Mouse (Mus musculus) intestine, embryonic 16.5 days (tissue): Measurements from ENCODE around the gene Akap7. TPM values are rescaled to one million over a fixed set of nuclear protein-coding genes. Genes with fewer than 3 reads are reported as not detected.

Source experiments
- ATAC-seq: fragments of 200-750 bp; cut with Nextera tagmentation; 2 replicates; pipeline ENCODE4 v1.8.0; 2017; ENCODE audit warnings: moderate TSS enrichment, moderate library complexity
- H3K27ac ChIP-seq: fragments of 300-500 bp; sonication (generic); 2 replicates; pipeline ENCODE4 v1.5.1; 2014; ENCODE audit warnings: mild to moderate bottlenecking, low read length
- H3K27me3 ChIP-seq: fragments of 300-500 bp; sonication (generic); replicated peaks from 2 replicates; pipeline ENCODE4 v1.6.1; 2014; ENCODE audit warnings: low read length, control low read depth, mixed read lengths; ENCODE audit not compliant: control insufficient read depth, insufficient read depth
- H3K36me3 ChIP-seq: fragments of 300-500 bp; sonication (generic); 2 replicates; pipeline ENCODE4 v1.6.1; 2014; ENCODE audit warnings: low read length, control low read depth; ENCODE audit not compliant: control insufficient read depth, insufficient read depth
- H3K4me1 ChIP-seq: fragments of 300-500 bp; sonication (generic); 2 replicates; pipeline ENCODE4 v1.6.1; 2014; ENCODE audit warnings: low read length, control low read depth, mixed read lengths; ENCODE audit not compliant: control insufficient read depth, insufficient read depth
- H3K4me2 ChIP-seq: fragments of 300-500 bp; sonication (generic); 2 replicates; pipeline ENCODE4 v1.6.1; 2014; ENCODE audit warnings: low read depth, low read length, control low read depth
- H3K4me3 ChIP-seq: fragments of 300-500 bp; sonication (generic); 2 replicates; pipeline ENCODE4 v1.5.1; 2014; ENCODE audit warnings: mild to moderate bottlenecking, low read length
- H3K9ac ChIP-seq: fragments of 300-500 bp; sonication (generic); 2 replicates; pipeline ENCODE4 v1.6.1; 2014; ENCODE audit warnings: low read depth, low read length
- H3K9me3 ChIP-seq: fragments of 300-500 bp; sonication (generic); 2 replicates; pipeline ENCODE4 v1.6.1; 2016; ENCODE audit warnings: low read length, control low read depth; ENCODE audit not compliant: control insufficient read depth
- WGBS: fragments of 180-500 bp; shearing (Covaris S2); extraction: QIAGEN DNeasy Blood & Tissue Kit; methylation state at CpG from one replicate; pipeline ENCODE4 v1.1.7; 2014; 5-methylcytosine and 5-hydroxymethylcytosine counted together
- polyA plus RNA-seq: library from polyadenylated mRNA; unstranded; fragments of >200 nt; fragmentation: Nextera tagmentation; extraction: Ambion mirVana; gene quantifications from 2 replicates; pipeline ENCODE4 v1.2.1, GENCODE M21; 2015

The Akap7 gene
- polyA plus RNA-seq, 1 experiment from 2014 or later = 27.6 TPM

DNA sequence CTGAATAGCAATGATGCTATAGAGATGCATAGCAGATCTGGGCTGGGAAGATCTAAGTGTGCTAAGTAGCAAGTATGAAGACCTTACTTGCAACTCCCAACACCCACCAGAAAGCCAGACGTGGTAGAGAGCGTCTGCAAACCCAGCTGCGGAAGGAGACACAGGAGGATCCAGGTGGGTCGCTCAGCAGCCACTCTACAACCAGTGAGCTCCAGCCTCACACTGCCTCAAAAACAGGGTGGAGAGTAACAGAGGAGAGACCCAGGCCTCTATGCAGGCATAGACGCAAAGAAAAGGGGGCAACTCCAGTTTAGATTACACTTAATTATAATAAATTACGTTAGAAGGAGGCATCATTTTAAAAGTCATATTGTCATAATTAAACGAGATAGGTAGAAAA, 88.9 kb downstream of the Akap7 start:
- ATAC-seq = no peak
- H3K4me2 ChIP-seq = no peak overlapping the region
- no peak overlapping the region for H3K4me3 ChIP-seq
- H3K27me3 ChIP-seq = no peaks in the 10 kb centered on the region
- no peak overlapping the region for H3K27ac ChIP-seq
- no peaks in the 10 kb centered on the region for H3K36me3 ChIP-seq
- H3K4me1 ChIP-seq = no peaks in the 10 kb centered on the region
- no peaks in the 10 kb centered on the region for H3K9me3 ChIP-seq
- no peak overlapping the region for H3K9ac ChIP-seq
- 71% methylated on average over 7 of the region's 7 CpGs for WGBS

DNA sequence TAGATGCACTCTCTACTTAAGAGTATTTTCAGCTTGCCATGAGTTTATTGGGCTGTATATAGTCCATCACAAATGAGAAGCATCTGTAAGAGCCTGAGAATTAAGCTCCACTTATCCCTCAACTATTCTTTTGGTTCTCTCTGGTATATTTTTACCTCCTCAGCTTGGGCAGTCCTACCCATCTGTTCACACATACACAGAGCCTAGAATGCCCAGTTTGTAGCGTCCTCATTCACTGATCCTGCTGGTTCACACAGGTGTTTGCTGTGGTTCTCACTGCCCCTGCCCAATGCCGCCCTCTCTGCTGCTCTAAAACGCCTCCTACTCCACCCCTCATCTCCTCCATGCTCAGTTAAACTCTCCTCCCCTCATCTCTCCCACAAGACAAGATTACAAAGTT, 91.7 kb downstream of the Akap7 start:
- Histone ChIP-seq H3K4me3 (no peak overlapping the region), H3K36me3 (no peaks in the 10 kb centered on the region), H3K4me1 (no peaks in the 10 kb centered on the region), H3K4me2 (no peak overlapping the region), H3K9ac (no peak overlapping the region), H3K27ac (no peak overlapping the region), H3K27me3 (no peaks in the 10 kb centered on the region), H3K9me3 (no peaks in the 10 kb centered on the region)
- ATAC-seq = no peak
- 88% methylated on average over 3 of the region's 3 CpGs for WGBS

DNA sequence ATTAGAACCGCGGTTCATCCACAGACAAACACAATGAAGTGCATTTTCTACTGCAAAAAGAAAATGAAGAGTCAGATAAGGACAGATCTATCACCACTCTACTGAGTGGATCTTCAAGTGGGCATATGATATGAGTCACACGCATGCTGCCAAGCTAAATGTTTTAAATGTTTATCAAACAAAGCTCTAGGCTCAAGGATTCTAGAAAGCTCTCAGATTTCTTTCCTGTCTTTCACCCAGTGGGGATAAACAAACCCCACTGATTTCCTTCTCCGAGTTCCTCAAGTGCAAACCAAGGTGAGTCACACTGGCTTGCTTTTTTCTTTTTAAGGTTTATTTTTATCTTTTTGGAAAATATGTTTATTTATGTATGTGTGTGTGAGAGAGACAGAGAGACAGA, 94.0 kb downstream of the Akap7 start:
- 69% methylated on average over 4 of the region's 4 CpGs for whole genome bisulfite sequencing
- Histone ChIP-seq H3K9me3 (no peaks in the 10 kb centered on the region), H3K4me3 (no peak overlapping the region), H3K27me3 (no peaks in the 10 kb centered on the region), H3K9ac (no peak overlapping the region), H3K36me3 (no peaks in the 10 kb centered on the region), H3K4me1 (no peaks in the 10 kb centered on the region), H3K4me2 (no peak overlapping the region), H3K27ac (no peak overlapping the region)
- no peak for ATAC-seq

DNA sequence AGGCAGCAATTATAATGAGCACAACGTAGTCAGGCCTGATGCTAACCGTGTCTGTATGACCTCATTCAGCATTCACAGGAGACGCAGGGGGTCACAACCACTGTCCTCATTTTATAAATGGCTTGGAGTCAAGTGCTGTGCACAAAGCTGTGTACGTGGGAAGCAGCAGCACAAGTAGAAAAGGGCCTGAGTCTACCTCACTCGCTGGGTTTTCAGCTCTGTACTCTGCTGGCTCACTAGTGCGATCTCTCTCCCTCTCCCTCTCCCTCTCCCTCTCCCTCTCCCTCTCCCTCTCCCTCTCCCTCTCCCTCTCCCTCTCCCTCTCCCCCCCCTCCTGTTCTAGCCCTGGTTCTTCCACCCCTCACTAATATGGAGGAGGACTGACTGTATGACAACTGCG, 99.1 kb downstream of the Akap7 start:
- ATAC-seq = no peak
- 65% methylated on average over 7 of the region's 7 CpGs for WGBS
- no peak overlapping the region for H3K27ac ChIP-seq

DNA sequence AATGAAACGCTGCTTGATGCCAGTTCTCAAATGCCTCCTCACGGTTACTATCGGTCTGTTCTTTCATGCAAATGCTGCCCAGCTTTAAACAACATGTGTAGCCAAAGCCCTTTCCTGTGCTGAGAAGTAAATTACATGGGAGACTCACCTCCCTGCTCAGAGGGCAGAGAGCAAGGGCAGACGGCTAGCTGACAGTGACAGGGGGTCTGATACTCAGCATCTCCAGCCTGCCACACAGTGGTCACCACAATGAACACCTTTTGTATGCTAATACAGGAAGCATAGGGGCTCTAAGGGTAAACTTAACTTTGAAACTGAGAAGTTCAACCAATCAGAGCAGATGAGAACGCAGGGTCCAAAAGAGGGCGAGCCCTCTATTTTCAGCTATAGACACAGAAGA, 99.8 kb downstream of the Akap7 start:
- no peaks in the 10 kb centered on the region for H3K27me3 ChIP-seq
- no peak overlapping the region for H3K4me2 ChIP-seq
- H3K27ac ChIP-seq = no peak overlapping the region
- ATAC-seq = no peak
- H3K4me3 ChIP-seq = no peak overlapping the region
- H3K4me1 ChIP-seq = no peaks in the 10 kb centered on the region
- no peaks in the 10 kb centered on the region for H3K9me3 ChIP-seq
- no peaks in the 10 kb centered on the region for H3K36me3 ChIP-seq
- no peak overlapping the region for H3K9ac ChIP-seq
- 40% methylated on average over 6 of the region's 6 CpGs for WGBS

More for the DNA sequence above, 99.1 kb downstream of the Akap7 start:
- H3K36me3 ChIP-seq = no peaks in the 10 kb centered on the region
- no peak overlapping the region for H3K9ac ChIP-seq
- no peak overlapping the region for H3K4me3 ChIP-seq
- H3K4me1 ChIP-seq = no peaks in the 10 kb centered on the region
- H3K9me3 ChIP-seq = no peaks in the 10 kb centered on the region
- no peaks in the 10 kb centered on the region for H3K27me3 ChIP-seq
- H3K4me2 ChIP-seq = no peak overlapping the region

DNA sequence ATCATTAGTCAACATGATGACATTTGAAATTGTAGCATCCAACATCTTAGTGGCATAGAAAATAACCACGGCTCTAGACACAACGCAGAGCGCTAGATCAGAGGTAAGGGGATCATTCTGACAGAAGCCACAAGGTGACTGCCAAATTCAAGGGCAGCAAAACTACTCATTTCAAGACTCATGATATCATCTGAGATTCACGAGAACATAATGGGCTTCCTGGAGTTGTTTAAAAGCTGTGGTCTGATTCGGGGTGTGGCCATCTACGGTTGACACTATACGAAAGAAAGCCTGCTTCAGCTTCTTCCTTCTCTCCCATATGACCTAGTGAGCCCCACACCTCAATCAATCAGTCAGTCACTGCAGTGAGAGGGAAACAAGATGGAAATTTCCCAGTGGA, 107.0 kb downstream of the Akap7 start:
- H3K4me3 ChIP-seq = peak overlapping the region; percentile 58
- H3K27me3 ChIP-seq = no peaks in the 10 kb centered on the region
- H3K9ac ChIP-seq = peak overlapping the region; percentile 0; the same call in 1 of the 2 replicates
- peaks cover 15% of the 10 kb centered on the region for H3K4me1 ChIP-seq
- no peaks in the 10 kb centered on the region for H3K9me3 ChIP-seq
- no peak for ATAC-seq
- no peaks in the 10 kb centered on the region for H3K36me3 ChIP-seq
- H3K27ac ChIP-seq = peak overlapping the region; percentile 61; the same call in 1 of the 2 replicates
- 70% methylated on average over 7 of the region's 7 CpGs for WGBS
- peak overlapping the region; percentile 59 for H3K4me2 ChIP-seq

DNA sequence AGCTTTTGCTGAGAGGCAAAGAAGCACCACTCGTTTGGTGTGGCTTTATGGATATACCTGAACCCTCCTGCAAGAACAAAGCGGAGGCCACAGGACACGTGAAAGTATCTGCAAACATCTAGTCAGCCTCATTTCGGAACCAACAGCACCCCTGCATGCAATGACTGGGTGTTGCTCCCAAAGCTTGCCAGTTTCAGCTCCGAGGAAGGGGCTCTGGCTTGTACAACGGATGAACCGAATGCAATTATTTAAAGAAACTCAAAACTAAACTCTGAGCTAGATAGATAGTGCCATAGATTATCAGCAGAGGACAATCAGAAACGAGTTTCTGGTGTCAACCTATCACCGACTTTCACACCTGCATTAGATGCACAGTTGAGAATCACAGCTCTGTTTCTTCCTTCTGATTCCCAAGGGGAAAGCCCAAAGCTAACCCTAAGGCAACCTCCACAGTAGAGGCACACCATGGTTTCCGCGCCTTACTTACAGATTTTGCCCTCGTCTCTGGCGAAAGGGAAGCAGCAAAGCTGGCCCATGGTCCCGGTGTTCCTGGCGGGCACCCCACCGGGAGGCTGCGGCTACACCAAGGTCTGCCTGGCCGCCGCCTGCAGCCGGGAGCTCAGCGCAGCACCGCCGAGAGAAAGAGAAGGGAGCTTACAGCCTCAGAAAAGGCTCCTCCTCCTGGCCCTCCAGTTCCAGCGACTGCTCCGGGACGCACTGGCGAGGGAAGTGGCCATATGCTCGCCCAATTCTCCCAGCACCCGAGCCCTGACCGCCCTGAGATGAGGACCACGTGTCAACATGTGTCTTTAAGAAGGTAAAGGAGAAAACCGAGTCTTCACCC, 107.9 kb downstream of the Akap7 start:
- H3K27me3 ChIP-seq = no peaks in the 10 kb centered on the region

DNA sequence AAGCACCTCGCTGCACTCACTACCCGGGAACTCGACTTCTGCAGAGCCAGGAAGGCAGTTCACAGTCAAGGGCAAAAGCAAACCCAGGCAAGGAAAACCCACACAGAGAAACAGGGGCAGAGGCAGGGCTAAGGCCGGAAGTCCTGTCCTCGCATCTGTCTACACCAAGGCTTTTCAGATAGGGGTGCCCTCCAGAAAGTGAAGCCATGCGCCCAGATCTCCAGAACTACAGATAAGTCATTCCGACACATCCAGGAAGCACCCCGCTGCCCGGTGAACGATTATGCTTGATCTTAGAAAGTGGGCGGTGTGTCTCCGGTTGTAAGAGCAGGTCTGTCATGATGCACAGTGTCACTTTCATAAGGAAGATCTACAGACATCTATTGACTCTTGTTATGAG, 109.1 kb downstream of the Akap7 start:
- no peaks in the 10 kb centered on the region for H3K27me3 ChIP-seq
- 43% methylated on average over 12 of the region's 12 CpGs for WGBS
- no peaks in the 10 kb centered on the region for H3K36me3 ChIP-seq
- ATAC-seq = peak; percentile 60
- peaks cover 15% of the 10 kb centered on the region for H3K4me1 ChIP-seq
- H3K27ac ChIP-seq = peak overlapping the region; percentile 93
- H3K4me2 ChIP-seq = peak overlapping the region; percentile 59
- peak overlapping the region; percentile 84 for H3K9ac ChIP-seq
- peak overlapping the region; percentile 58 for H3K4me3 ChIP-seq
- H3K9me3 ChIP-seq = no peaks in the 10 kb centered on the region

More for the DNA sequence above, 107.9 kb downstream of the Akap7 start:
- Histone ChIP-seq H3K9me3 (no peaks in the 10 kb centered on the region), H3K4me1 (peaks cover 15% of the 10 kb centered on the region), H3K4me3 (peak overlapping the region; percentile 58), H3K36me3 (no peaks in the 10 kb centered on the region), H3K9ac (peak overlapping the region; percentile 84), H3K27ac (peak overlapping the region; percentile 93), H3K4me2 (peak overlapping the region; percentile 59)
- ATAC-seq = peak; percentile 38
- WGBS = 11% methylated on average over 32 of the region's 32 CpGs

DNA sequence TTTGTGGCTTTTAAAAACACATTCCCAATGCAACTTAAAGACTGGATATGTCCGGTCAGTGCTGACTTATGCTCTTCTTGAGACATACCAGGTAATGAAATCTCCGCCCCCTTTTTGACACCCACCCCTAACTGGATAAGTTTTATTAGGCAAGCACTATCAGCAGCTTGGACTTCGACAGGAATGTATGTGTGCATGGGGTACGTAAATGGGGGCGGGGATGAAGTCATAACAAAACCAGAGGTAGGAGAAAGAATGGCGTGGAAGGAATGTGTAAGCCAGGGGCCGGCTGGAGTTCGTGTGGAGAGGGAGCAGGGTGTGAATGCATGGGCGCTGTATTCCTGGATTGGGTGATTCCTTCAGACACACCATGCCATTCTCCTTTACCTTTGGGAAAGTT, 109.6 kb downstream of the Akap7 start:
- ATAC-seq = peak; percentile 73
- Histone ChIP-seq H3K27ac (peak overlapping the region; percentile 93), H3K4me2 (peak overlapping the region; percentile 59)

More for the DNA sequence above, 109.6 kb downstream of the Akap7 start:
- 45% methylated on average over 9 of the region's 9 CpGs for WGBS
- H3K9me3 ChIP-seq = no peaks in the 10 kb centered on the region
- H3K27me3 ChIP-seq = no peaks in the 10 kb centered on the region
- H3K4me1 ChIP-seq = peaks cover 15% of the 10 kb centered on the region
- no peaks in the 10 kb centered on the region for H3K36me3 ChIP-seq
- peak overlapping the region; percentile 84 for H3K9ac ChIP-seq
- peak overlapping the region; percentile 58 for H3K4me3 ChIP-seq
